8 mouse cellular contexts compared by ENCODE assay signal in genomic region chr11:71749671-71750070, GRCm38 (mm10). TPM values are rescaled to one million over a fixed set of nuclear protein-coding genes. Genes with fewer than 3 reads are reported as not detected.
A peak's percentile ranks its signal among the peaks of the same experiment; 100 is the strongest.
DNase-seq lines count a peak whose midpoint lies in the region; ATAC-seq and TF ChIP-seq lines count a peak whose summit lies in the region.

Wscd1 (plus strand) TSS chr11:71749920.

- peaks cover 37% of the 10 kb centered on the region for H3K27me3 ChIP-seq in heart, postnatal 0 days (ENCODE audit: control insufficient read depth, insufficient read depth, low read length)
- peaks cover 5% of the 10 kb centered on the region; the same call in 1 of the 2 replicates for H3K27me3 ChIP-seq in neural tube, embryonic 12.5 days (replicated peaks)

- no peak for TF ChIP-seq EP300 in heart, postnatal 0 days (IDR thresholded peaks at IDR 0.05; ENCODE audit: low read depth)

- no peaks in the 10 kb centered on the region for H3K4me1 ChIP-seq in heart, postnatal 0 days (ENCODE audit: control insufficient read depth, insufficient read depth)
- H3K4me1 ChIP-seq in neural tube, embryonic 12.5 days, result peaks cover 33% of the 10 kb centered on the region

- 15% methylated on average over 5 of the region's 5 CpGs for WGBS in heart, postnatal 0 days
- 3% methylated on average over 5 of the region's 5 CpGs for WGBS in neural tube, embryonic 12.5 days

- ATAC-seq in heart, postnatal 0 days (ENCODE audit: insufficient read depth, low read depth), result no peak
- ATAC-seq in neural tube, embryonic 12.5 days (ENCODE audit: low FRiP score, low read depth), result no peak
- ATAC-seq in granulocyte monocyte progenitor cell, adult 5-6 weeks (replicated peaks; ENCODE audit: poor library complexity, severe bottlenecking), result no peak

- no peaks in the 10 kb centered on the region for H3K36me3 ChIP-seq in heart, postnatal 0 days (replicated peaks; ENCODE audit: control insufficient read depth, insufficient read depth, low read length)
- no peaks in the 10 kb centered on the region for H3K36me3 ChIP-seq in neural tube, embryonic 12.5 days

- H3K9ac ChIP-seq in heart, postnatal 0 days (replicated peaks; ENCODE audit: low read depth, low read length), result peak within 1 kb of the TSS; percentile 45; the same call in 1 of the 2 replicates
- H3K9ac ChIP-seq in neural tube, embryonic 12.5 days, result peak within 1 kb of the TSS; percentile 90

- peak within 1 kb of the TSS; percentile 92 for H3K27ac ChIP-seq in left cerebral cortex, adult 2 months
- 0 out of 2 replicates have a peak within 1 kb of the TSS, but pooled peaks have one; percentile 69 for H3K27ac ChIP-seq in heart, postnatal 0 days (ENCODE audit: low read depth)
- 0 out of 2 replicates have a peak within 1 kb of the TSS, but pooled peaks have one; percentile 68 for H3K27ac ChIP-seq in neural tube, embryonic 12.5 days

- H3K4me2 ChIP-seq in heart, postnatal 0 days (ENCODE audit: low read depth, low read length), result peak within 1 kb of the TSS; percentile 71
- peak within 1 kb of the TSS; percentile 80 for H3K4me2 ChIP-seq in neural tube, embryonic 12.5 days (replicated peaks)

- peak within 1 kb of the TSS; percentile 82 for H3K4me3 ChIP-seq in left cerebral cortex, adult 2 months
- H3K4me3 ChIP-seq in heart, postnatal 0 days (ENCODE audit: low read depth, low read length), result peak within 1 kb of the TSS; percentile 58
- H3K4me3 ChIP-seq in neural tube, embryonic 12.5 days, result peak within 1 kb of the TSS; percentile 85

- peak in 1 of 2 experiments; percentile 37 for DNase-seq in left cerebral cortex, adult 2 months (ENCODE audit: extremely low spot score in 1 of 2, low spot score in 2 of 2)
- DNase-seq in left cerebral cortex, adult 11 months (ENCODE audit: low spot score), result no peak
- DNase-seq in cerebellum, postnatal 14 days, result peak; percentile 73 to 78
- DNase-seq in heart, postnatal 0 days (ENCODE audit: low spot score), result no peak
- DNase-seq in left cerebral cortex, postnatal 36 days (ENCODE audit: low spot score in 2 of 2), result no peak
- DNase-seq in ovary, postnatal 14 days (ENCODE audit: low spot score), result no peak

- TF ChIP-seq CTCF in left cerebral cortex, adult 2 months (IDR thresholded peaks at IDR 0.05), result peak; percentile 76
- peak; percentile 38; the same call in 1 of the 2 replicates for TF ChIP-seq CTCF in heart, postnatal 0 days (IDR thresholded peaks at IDR 0.05; ENCODE audit: low read depth)

- intact Hi-C loops in left cerebral cortex, adult 2 months (cut with DNase I), result loop anchor here (2.0 to 5.0 kb wide), 5 partner anchors 21 to 402 kb away; no protein-coding TSS in a partner anchor
- intact Hi-C loops in left cerebral cortex, postnatal 36 days (cut with DNase I), result loop anchor here (10.0 kb wide), 3 partner anchors 275 to 405 kb away; no protein-coding TSS in a partner anchor

- H3K9me3 ChIP-seq in heart, postnatal 0 days (replicated peaks; ENCODE audit: control insufficient read depth, low read length), result no peaks in the 10 kb centered on the region
- no peaks in the 10 kb centered on the region for H3K9me3 ChIP-seq in neural tube, embryonic 12.5 days

RNA-seq across cellular contexts. Expression of gene Wscd1, which starts in this region (rescaled TPM):
- total RNA-seq in left cerebral cortex, adult 2 months (2021), result 10 to 100 TPM; 53.9 to 60.1 TPM
- total RNA-seq in heart, postnatal 0 days (2014; rRNA removed; ENCODE audit: low replicate concordance), result 14.1 and 25.0 TPM in 2 replicates
- 4.0 and 4.3 TPM in 2 replicates for polyA plus RNA-seq in heart, postnatal 0 days (2015; fragmentation: Nextera tagmentation; extraction: Ambion mirVana)
- 10 to 100 TPM; 55.3 to 69.7 TPM for total RNA-seq in left cerebral cortex, postnatal 36 days (2021)
- polyA plus RNA-seq in neural tube, embryonic 12.5 days (2016; fragmentation: Nextera tagmentation; extraction: Ambion mirVana), result 66.0 and 67.3 TPM in 2 replicates
- not detected in 2 replicates for total RNA-seq in granulocyte monocyte progenitor cell, adult 5-6 weeks (2014; fragmentation: Nextera tagmentation)
- total RNA-seq in granulocyte monocyte progenitor cell, adult 5-6 weeks (2017), result not detected in 2 replicates

Comparison
In these comparisons a context has a peak if more than half of its experiments do, and no peak if none do; other contexts are left out.
1. RNA of gene Wscd1 (total RNA-seq): 55.3 to 69.7 TPM in left cerebral cortex, postnatal 36 days, 53.9 to 60.1 TPM in left cerebral cortex, adult 2 months and 14.1 to 25.0 TPM in heart, postnatal 0 days; not detected in granulocyte monocyte progenitor cell, adult 5-6 weeks; every median in the first group is over 10 times any median in the second.
2. RNA of gene Wscd1 (polyA plus RNA-seq): 66.0 to 67.3 TPM in neural tube, embryonic 12.5 days; 4.0 to 4.3 TPM in heart, postnatal 0 days; every median in the first group is over 10 times any median in the second.
3. DNase-seq: peak in cerebellum, postnatal 14 days (2 of 2); none in left cerebral cortex, adult 11 months (single experiment), heart, postnatal 0 days (single experiment), left cerebral cortex, postnatal 36 days (0 of 2) and ovary, postnatal 14 days (single experiment).
4. Peak in every context shown above with its lines, with median percentiles within 50 percentile points of each other: H3K27ac ChIP-seq and H3K4me3 ChIP-seq.